Mouse (Mus musculus): ENCODE results near the gene Ifitm3. TPM values are rescaled to one million over a fixed set of nuclear protein-coding genes. Genes with fewer than 3 reads are reported as not detected.
A peak's percentile ranks its signal among the peaks of the same experiment; 100 is the strongest.
"Not testable (repeated sequence)": the region's sequence is repeated elsewhere in the genome, so short reads cannot be mapped to it uniquely, and the experiment has no call there.

Ifitm3 gene
- total and polyA plus RNA-seq, 3 experiments = 115 to 274 (median 123) TPM

- Histone ChIP-seq H3K36me3 (ENCODE audit: control insufficient read depth, insufficient read depth, low read length) (no peaks in the 10 kb centered on the region), H3K79me2 (replicated peaks; ENCODE audit: control insufficient read depth, insufficient read depth, low read length) (no peaks in the 10 kb centered on the region), H3K9ac (ENCODE audit: low read depth, low read length) (no peak overlapping the region), H3K4me1 (ENCODE audit: control insufficient read depth, insufficient read depth, low read length) (no peaks in the 10 kb centered on the region), H3K27me3 (ENCODE audit: control insufficient read depth, insufficient read depth, low read length) (no peaks in the 10 kb centered on the region), H3K4me3 (no peak overlapping the region), H3K27ac (no peak overlapping the region)
- DNase-seq = no peak
- intact Hi-C loops (cut with DNase I) = no loop called here
- 94% methylated on average over 5 of the region's 5 CpGs for WGBS
- TF ChIP-seq POLR2A (IDR thresholded peaks at IDR 0.05; ENCODE audit: insufficient read depth, low read depth, low read length) (no peak), EP300 (IDR thresholded peaks at IDR 0.05; ENCODE audit: insufficient read depth, low read depth, low read length) (no peak), CTCF (IDR thresholded peaks at IDR 0.05) (no peak)
Observed at GRCm38 (mm10) chr7:141019028-141019427, 8.5 kb upstream of the Ifitm3 start.

- 85% methylated on average over 1 of the region's 1 CpGs for whole genome bisulfite sequencing
- intact Hi-C loops (cut with DNase I) = not testable (repeated sequence)
Observed at GRCm38 (mm10) chr7:141017824-141018223, 7.3 kb upstream of the Ifitm3 start, which contains the start of gene Ifitm6. Gene Ifitm6, minus strand, starts transcription at chr7:141017924.

GRCm38 (mm10) chr7:141016707-141017697 lies 6.4 kb upstream of the Ifitm3 start:
- Histone ChIP-seq H3K36me3 (ENCODE audit: control insufficient read depth, insufficient read depth, low read length) (no peaks in the 10 kb centered on the region), H3K9ac (ENCODE audit: low read depth, low read length) (no peak overlapping the region), H3K79me2 (replicated peaks; ENCODE audit: control insufficient read depth, insufficient read depth, low read length) (no peaks in the 10 kb centered on the region), H3K4me1 (ENCODE audit: control insufficient read depth, insufficient read depth, low read length) (no peaks in the 10 kb centered on the region), H3K27ac (no peak overlapping the region), H3K4me3 (no peak overlapping the region), H3K27me3 (ENCODE audit: control insufficient read depth, insufficient read depth, low read length) (no peaks in the 10 kb centered on the region)
- 78% methylated on average over 10 of the region's 10 CpGs for WGBS
- TF ChIP-seq POLR2A (IDR thresholded peaks at IDR 0.05; ENCODE audit: insufficient read depth, low read depth, low read length) (no peak), CTCF (IDR thresholded peaks at IDR 0.05) (no peak), EP300 (IDR thresholded peaks at IDR 0.05; ENCODE audit: insufficient read depth, low read depth, low read length) (no peak)
- DNase-seq = peak in 1 of 2 experiments; percentile 16
- intact Hi-C loops (cut with DNase I) = no loop called here

More at GRCm38 (mm10) chr7:141017824-141018223, 7.3 kb upstream of the Ifitm3 start, which contains the start of gene Ifitm6:
- DNase-seq; H3K27me3 ChIP-seq (ENCODE audit: control insufficient read depth, insufficient read depth, low read length); H3K79me2 ChIP-seq (replicated peaks; ENCODE audit: control insufficient read depth, insufficient read depth, low read length); H3K4me3 ChIP-seq; H3K4me1 ChIP-seq (ENCODE audit: control insufficient read depth, insufficient read depth, low read length); H3K27ac ChIP-seq; H3K9ac ChIP-seq (ENCODE audit: low read depth, low read length); H3K36me3 ChIP-seq (ENCODE audit: control insufficient read depth, insufficient read depth, low read length): not testable (repeated sequence)

GRCm38 (mm10) chr7:141011238-141011770 lies 734 bp upstream of the Ifitm3 start:
- Histone ChIP-seq H3K4me3 (no peak overlapping the region), H3K36me3 (ENCODE audit: control insufficient read depth, insufficient read depth, low read length) (no peaks in the 10 kb centered on the region), H3K9ac (ENCODE audit: low read depth, low read length) (peak overlapping the region; percentile 46; the same call in 1 of the 2 replicates), H3K79me2 (replicated peaks; ENCODE audit: control insufficient read depth, insufficient read depth, low read length) (no peaks in the 10 kb centered on the region), H3K27ac (peak overlapping the region; percentile 96), H3K27me3 (ENCODE audit: control insufficient read depth, insufficient read depth, low read length) (no peaks in the 10 kb centered on the region), H3K4me1 (ENCODE audit: control insufficient read depth, insufficient read depth, low read length) (peaks cover 10% of the 10 kb centered on the region)
- no peak for DNase-seq
- 91% methylated on average over 7 of the region's 7 CpGs for WGBS
- intact Hi-C loops (cut with DNase I) = loop anchor here (2.0 kb wide), 1 partner anchor 13 kb away; no protein-coding TSS in a partner anchor
- TF ChIP-seq POLR2A (IDR thresholded peaks at IDR 0.05; ENCODE audit: insufficient read depth, low read depth, low read length) (no peak), CTCF (IDR thresholded peaks at IDR 0.05) (no peak)

- Histone ChIP-seq H3K27me3 (ENCODE audit: control insufficient read depth, insufficient read depth, low read length) (no peaks in the 10 kb centered on the region), H3K27ac (peak overlapping the region; percentile 96), H3K9ac (ENCODE audit: low read depth, low read length) (peak overlapping the region; percentile 89), H3K4me3 (peak overlapping the region; percentile 72), H3K4me1 (ENCODE audit: control insufficient read depth, insufficient read depth, low read length) (peaks cover 10% of the 10 kb centered on the region), H3K79me2 (replicated peaks; ENCODE audit: control insufficient read depth, insufficient read depth, low read length) (no peaks in the 10 kb centered on the region), H3K36me3 (ENCODE audit: control insufficient read depth, insufficient read depth, low read length) (no peaks in the 10 kb centered on the region)
- peak; percentile 14 to 44 for DNase-seq
- intact Hi-C loops (cut with DNase I) = loop anchor here (1.0 to 5.0 kb wide), 8 partner anchors 15 to 163 kb away; partner anchors contain the start of genes Pgghg and Rnh1
- 34% methylated on average over 9 of the region's 9 CpGs for WGBS
- no peak for TF ChIP-seq CTCF (IDR thresholded peaks at IDR 0.05)
Observed at GRCm38 (mm10) chr7:141009665-141010064, 905 bp downstream of the Ifitm3 start.

Measured in heart, adult 2 months (tissue).